Mouse (Mus musculus) MEL (cell line): ENCODE measurements around the gene Gpr137.

Source experiments
- BHLHE40 ChIP-seq: IDR thresholded peaks from 2 replicates; pipeline ENCODE4 v1.6.1; 2012; ENCODE audit warnings: low read depth, mild to moderate bottlenecking, inconsistent platforms, low read length, improper control_type of control experiment, borderline replicate concordance
- CHD1 ChIP-seq: IDR thresholded peaks from 2 replicates; pipeline ENCODE4 v1.6.1; 2012; ENCODE audit warnings: low read depth, mild to moderate bottlenecking, inconsistent platforms, low read length, improper control_type of control experiment
- CTCF ChIP-seq, 3 experiments: IDR thresholded peaks in 2 of 3; conservative IDR thresholded peaks in 1 of 3; 2 replicates each; pipeline ENCODE4 v1.5.1; 2011 to 2012; ENCODE audit warnings: low read length in 3 of 3, low read depth in 2 of 3, mild to moderate bottlenecking in 2 of 3, improper control_type of control experiment in 1 of 3, inconsistent platforms in 1 of 3, mixed read lengths in 1 of 3, moderate library complexity in 1 of 3; ENCODE audit not compliant: control insufficient read depth in 1 of 3, insufficient read depth in 1 of 3, poor library complexity in 1 of 3, severe bottlenecking in 1 of 3
- EP300 ChIP-seq, 2 experiments: IDR thresholded peaks; 2 replicates each; pipeline ENCODE4 v1.6.1; 2011; ENCODE audit warnings: improper control_type of control experiment in 2 of 2, low read length in 2 of 2, low read depth in 1 of 2, mild to moderate bottlenecking in 1 of 2
- GABPA ChIP-seq: IDR thresholded peaks from 2 replicates; pipeline ENCODE4 v1.6.1; 2012; ENCODE audit warnings: low read depth, mild to moderate bottlenecking, inconsistent platforms, low read length, improper control_type of control experiment, moderate library complexity
- GATA1 ChIP-seq: IDR thresholded peaks from 2 replicates; pipeline ENCODE4 v1.6.1; 2011; ENCODE audit warnings: low read depth, low read length, improper control_type of control experiment
- NELFE ChIP-seq: IDR thresholded peaks from 2 replicates; pipeline ENCODE4 v1.6.1; 2011; ENCODE audit warnings: low read depth, low read length, improper control_type of control experiment
- POLR2A ChIP-seq, 2 experiments: IDR thresholded peaks; 2 replicates each; pipeline ENCODE4 v1.6.1; 2011 to 2012; ENCODE audit warnings: low read length in 2 of 2, mild to moderate bottlenecking in 2 of 2, control low read depth in 1 of 2, improper control_type of control experiment in 1 of 2, low read depth in 1 of 2, moderate library complexity in 1 of 2; ENCODE audit not compliant: control insufficient read depth in 1 of 2, insufficient read depth in 1 of 2, poor library complexity in 1 of 2
- POLR2AphosphoS2 ChIP-seq: IDR thresholded peaks from 2 replicates; pipeline ENCODE4 v1.6.1; 2011; ENCODE audit warnings: low read length, improper control_type of control experiment
- TBP ChIP-seq: IDR thresholded peaks from 2 replicates; pipeline ENCODE4 v1.8.0; 2011; ENCODE audit warnings: low read depth, low read length, improper control_type of control experiment
- USF1 ChIP-seq: IDR thresholded peaks from 2 replicates; pipeline ENCODE4 v1.6.1; 2014; ENCODE audit warnings: low read depth, mild to moderate bottlenecking, inconsistent platforms, low read length, improper control_type of control experiment, moderate library complexity
- USF2 ChIP-seq, 2 experiments: IDR thresholded peaks; 2 replicates each; pipeline ENCODE4 v1.6.1; 2011 to 2012; ENCODE audit warnings: improper control_type of control experiment in 2 of 2, low read length in 2 of 2, borderline replicate concordance in 1 of 2, inconsistent platforms in 1 of 2, low read depth in 1 of 2, mild to moderate bottlenecking in 1 of 2; ENCODE audit not compliant: insufficient read depth in 1 of 2

DNA sequence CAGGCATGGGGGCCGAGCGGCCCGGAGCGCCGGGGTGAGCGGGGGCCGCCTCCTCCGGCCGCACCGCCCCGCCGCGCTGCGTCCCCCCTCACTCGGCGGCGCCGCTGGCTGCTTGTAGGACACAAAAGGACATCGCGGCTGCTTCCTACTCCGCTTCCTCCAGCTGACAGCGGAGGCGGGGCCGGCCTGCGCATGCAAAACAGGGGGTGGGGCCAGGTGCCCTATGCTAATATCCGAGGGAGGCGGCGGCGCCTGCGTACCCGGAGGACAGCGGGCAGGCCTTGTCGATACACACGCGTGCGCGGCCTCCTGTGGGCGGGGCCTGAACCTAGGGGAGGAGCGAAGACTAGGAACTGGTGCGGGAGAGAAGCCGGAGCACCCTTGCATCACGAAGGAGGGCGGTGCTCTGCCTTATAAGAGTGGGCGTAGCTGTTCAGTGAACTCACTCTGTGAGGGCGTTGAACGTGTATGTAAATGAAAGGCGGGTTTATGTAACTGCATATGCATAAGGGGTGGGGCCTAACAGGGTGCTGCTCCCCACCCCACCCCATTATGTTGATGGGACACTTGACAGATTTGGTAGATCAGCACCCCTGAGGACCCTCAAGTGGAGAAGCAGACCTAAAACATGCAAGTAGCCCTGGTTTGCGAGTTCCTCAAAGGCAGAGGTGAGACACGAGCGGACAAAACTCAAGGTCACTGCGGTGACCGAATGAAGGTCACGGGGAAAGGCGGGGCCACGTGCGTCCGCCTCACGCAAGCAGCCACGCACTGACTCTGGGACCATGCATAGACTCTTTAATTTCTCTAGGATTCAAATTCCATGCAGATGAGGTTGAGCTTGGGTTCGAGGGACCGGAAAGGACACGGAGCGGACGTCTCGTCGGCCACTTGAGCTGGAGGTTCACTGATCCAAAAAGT lies 20.4 kb downstream of the Gpr137 start, which contains the start of gene Esrra:
- TF ChIP-seq GATA1 (no peak), POLR2AphosphoS2 (0 out of 2 replicates have a peak, but pooled peaks have one; percentile 8), CTCF (IDR thresholded peaks at IDR 0.05 in 2 of 3, conservative IDR thresholded peaks at IDR 0.05 in 1 of 3; ENCODE audit: control insufficient read depth in 1 of 3, insufficient read depth in 1 of 3, low read depth in 2 of 3, low read length in 3 of 3, poor library complexity in 1 of 3, severe bottlenecking in 1 of 3) (no peak), USF2 (IDR thresholded peaks at IDR 0.05; ENCODE audit: borderline replicate concordance in 1 of 2, insufficient read depth in 1 of 2, low read depth in 1 of 2, low read length in 2 of 2) (no peak), NELFE (peak; percentile 44), BHLHE40 (no peak), POLR2A (IDR thresholded peaks at IDR 0.05; ENCODE audit: control insufficient read depth in 1 of 2, insufficient read depth in 1 of 2, low read depth in 1 of 2, low read length in 2 of 2, poor library complexity in 1 of 2) (peak; percentile 52 to 60; a peak in 3 of 4 replicates), CHD1 (no peak), GABPA (no peak), EP300 (IDR thresholded peaks at IDR 0.05; ENCODE audit: low read depth in 1 of 2, low read length in 2 of 2) (no peak), TBP (peak; percentile 86), USF1 (peak; percentile 78)
